Mouse (Mus musculus) liver, postnatal 0 days (tissue): ENCODE results near the gene Mapkap1. TPM values are rescaled to one million over a fixed set of nuclear protein-coding genes. Genes with fewer than 3 reads are reported as not detected.

Experiments
- ATAC-seq: fragments of 200-750 bp; cut with Nextera tagmentation; 2 replicates; pipeline ENCODE4 v1.8.0; 2017; ENCODE audit warnings: mild to moderate bottlenecking, moderate library complexity
- DNase-seq: peaks from one replicate; pipeline ENCODE4 v3.0.0-alpha.2; 2016
- H3K27ac ChIP-seq: fragments of 300-500 bp; sonication (generic); 2 replicates; pipeline ENCODE4 v1.5.1; 2014; ENCODE audit warnings: antibody characterized with exemption, moderate library complexity, mild to moderate bottlenecking, low read depth
- H3K27me3 ChIP-seq: fragments of 300-500 bp; sonication (generic); 2 replicates; pipeline ENCODE4 v1.6.1; 2014; ENCODE audit warnings: low read length, control low read depth, mixed read lengths; ENCODE audit not compliant: insufficient read depth
- H3K36me3 ChIP-seq: fragments of 300-500 bp; sonication (generic); replicated peaks from 2 replicates; pipeline ENCODE4 v1.6.1; 2014; ENCODE audit warnings: mild to moderate bottlenecking, control low read depth, low read length, moderate library complexity, mixed read lengths; ENCODE audit not compliant: insufficient read depth
- H3K4me1 ChIP-seq: fragments of 300-500 bp; sonication (generic); 2 replicates; pipeline ENCODE4 v1.6.1; 2014; ENCODE audit warnings: antibody characterized with exemption, mild to moderate bottlenecking, control low read depth; ENCODE audit not compliant: insufficient read depth
- H3K4me2 ChIP-seq: fragments of 300-500 bp; sonication (generic); 2 replicates; pipeline ENCODE4 v1.6.1; 2014; ENCODE audit warnings: low read depth, mild to moderate bottlenecking, low read length, moderate library complexity, mixed read lengths
- H3K4me3 ChIP-seq: fragments of 300-500 bp; sonication (generic); 2 replicates; pipeline ENCODE4 v1.5.1; 2014; ENCODE audit warnings: low read depth, low read length
- H3K9ac ChIP-seq: fragments of 300-500 bp; sonication (generic); replicated peaks from 2 replicates; pipeline ENCODE4 v1.6.1; 2014; ENCODE audit warnings: mild to moderate bottlenecking, moderate library complexity
- H3K9me3 ChIP-seq: fragments of 300-500 bp; sonication (generic); 2 replicates; pipeline ENCODE4 v1.6.1; 2016; ENCODE audit warnings: mild to moderate bottlenecking, control low read depth, low read length, mixed read lengths
- CTCF ChIP-seq: sonication (generic); IDR thresholded peaks from 2 replicates; pipeline ENCODE4 v1.5.1; 2016; ENCODE audit warnings: antibody characterized with exemption, low read depth
- EP300 ChIP-seq: IDR thresholded peaks from 2 replicates; pipeline ENCODE4 v1.6.1; 2016; ENCODE audit warnings: antibody characterized with exemption, low read depth, mild to moderate bottlenecking
- WGBS: fragments of 180-500 bp; shearing (Covaris S2); extraction: QIAGEN DNeasy Blood & Tissue Kit; methylation state at CpG from one replicate; pipeline ENCODE4 v1.1.7; 2014; ENCODE audit not compliant: insufficient replicate concordance; 5-methylcytosine and 5-hydroxymethylcytosine counted together
- polyA plus RNA-seq: library from polyadenylated mRNA; unstranded; fragments of >200 nt; fragmentation: Nextera tagmentation; extraction: Ambion mirVana; gene quantifications from 2 replicates; pipeline ENCODE4 v1.2.1, GENCODE M21; 2015

Gene Mapkap1
- polyA plus RNA-seq, 1 experiment from 2014 or later, result 31.3 TPM

DNA sequence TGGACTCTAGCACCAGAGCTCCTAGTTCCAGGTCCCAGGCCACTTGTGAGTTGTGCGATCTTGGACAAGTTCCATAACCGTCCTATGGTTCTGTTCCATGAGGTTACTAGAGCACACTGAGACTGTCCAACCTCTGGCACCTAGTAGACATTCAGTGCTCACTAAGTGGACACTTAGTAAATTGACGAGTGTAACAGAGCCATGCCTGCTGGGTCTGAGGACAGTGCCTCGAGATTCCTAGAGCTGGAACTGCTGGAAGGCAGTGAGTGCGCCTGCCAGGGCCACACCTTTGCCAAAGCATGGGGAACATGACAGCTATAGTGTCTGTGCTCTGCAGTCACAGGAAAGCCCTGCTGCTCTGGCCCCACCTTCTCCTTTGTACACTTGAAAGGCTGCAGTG is 187.4 kb downstream of the Mapkap1 start:
- 79% methylated on average over 5 of the region's 5 CpGs for WGBS
- Histone ChIP-seq H3K4me3 (no peak overlapping the region), H3K27me3 (no peaks in the 10 kb centered on the region), H3K36me3 (peaks cover 3% of the 10 kb centered on the region; the same call in 1 of the 2 replicates), H3K4me2 (no peak overlapping the region), H3K4me1 (no peaks in the 10 kb centered on the region), H3K27ac (no peak overlapping the region), H3K9me3 (no peaks in the 10 kb centered on the region), H3K9ac (no peak overlapping the region)
- TF ChIP-seq CTCF (no peak), EP300 (no peak)
- no peak for ATAC-seq
- DNase-seq, result no peak

DNA sequence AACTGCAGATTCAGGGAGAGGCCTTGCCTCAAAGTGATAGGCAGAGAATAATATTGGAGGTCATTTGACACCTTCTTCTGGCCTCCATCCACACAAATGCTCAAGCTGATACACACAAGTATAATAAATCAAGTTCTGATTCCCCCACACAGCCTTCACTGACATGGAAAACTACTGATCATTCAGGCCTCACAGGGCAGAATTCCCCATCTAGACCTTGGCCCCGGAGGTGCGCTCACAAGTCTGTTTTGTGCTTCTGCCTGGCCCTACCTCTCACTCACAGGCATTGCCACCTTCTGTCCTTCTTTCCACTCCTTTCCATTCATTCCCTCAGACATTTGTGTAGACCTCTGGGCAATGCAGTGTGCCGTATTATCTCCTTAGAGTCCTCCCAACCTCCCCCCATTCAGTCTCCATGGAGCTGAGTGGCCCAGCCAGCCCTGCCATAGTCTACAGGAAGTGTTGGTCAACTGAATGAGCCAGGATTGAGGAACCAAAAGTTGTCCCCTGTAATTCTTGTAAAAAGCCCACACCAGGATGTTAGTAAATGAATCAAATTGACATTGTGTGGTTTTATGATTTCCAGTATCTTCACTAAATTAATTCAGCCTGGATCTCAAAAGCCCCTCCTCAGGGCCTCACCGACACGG is 193.2 kb downstream of the Mapkap1 start:
- Histone ChIP-seq H3K27ac (no peak overlapping the region), H3K9me3 (no peaks in the 10 kb centered on the region), H3K4me2 (no peak overlapping the region), H3K36me3 (peaks cover 3% of the 10 kb centered on the region; the same call in 1 of the 2 replicates), H3K9ac (no peak overlapping the region), H3K27me3 (no peaks in the 10 kb centered on the region), H3K4me3 (no peak overlapping the region), H3K4me1 (no peaks in the 10 kb centered on the region)
- WGBS, result 67% methylated on average over 5 of the region's 5 CpGs
- no peak for TF ChIP-seq EP300
- ATAC-seq, result no peak
- DNase-seq, result no peak

DNA sequence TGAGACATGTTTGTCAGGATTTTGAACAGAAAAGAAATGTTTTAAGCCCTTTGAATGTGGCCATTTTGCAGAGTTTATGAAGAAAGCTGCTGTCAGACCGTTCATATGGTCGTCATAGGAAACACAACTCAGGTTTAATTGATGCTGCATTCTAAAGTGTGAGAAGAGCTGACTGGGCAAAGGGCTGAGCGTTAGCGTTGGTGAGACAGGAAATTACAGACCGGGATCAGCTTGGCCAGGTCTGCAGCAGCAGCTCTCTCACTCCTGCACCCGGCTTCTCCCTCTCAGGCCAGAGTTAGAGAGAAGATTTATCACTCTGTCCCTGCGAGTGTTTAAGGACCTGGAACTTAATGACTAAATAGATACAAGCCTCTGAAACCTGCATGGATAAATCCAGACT is 194.2 kb downstream of the Mapkap1 start:
- DNase-seq, result no peak
- WGBS, result 36% methylated on average over 7 of the region's 7 CpGs
- TF ChIP-seq CTCF (no peak), EP300 (no peak)

GRCm38 (mm10) chr2:34602111-34602541 is 195.6 kb downstream of the Mapkap1 start:
- H3K9me3 ChIP-seq, result no peaks in the 10 kb centered on the region
- no peak overlapping the region for H3K9ac ChIP-seq
- ATAC-seq (no peak), DNase-seq (no peak)
- no peak overlapping the region for H3K4me3 ChIP-seq
- H3K36me3 ChIP-seq, result peaks cover 3% of the 10 kb centered on the region; the same call in 1 of the 2 replicates
- no peak overlapping the region for H3K27ac ChIP-seq
- no peaks in the 10 kb centered on the region for H3K4me1 ChIP-seq
- WGBS, result 75% methylated on average over 8 of the region's 8 CpGs
- TF ChIP-seq CTCF (no peak), EP300 (no peak)
- no peak overlapping the region for H3K4me2 ChIP-seq
- no peaks in the 10 kb centered on the region for H3K27me3 ChIP-seq

More for the DNA sequence above, 194.2 kb downstream of the Mapkap1 start:
- Histone ChIP-seq H3K9me3 (no peaks in the 10 kb centered on the region), H3K36me3 (peaks cover 3% of the 10 kb centered on the region; the same call in 1 of the 2 replicates), H3K9ac (no peak overlapping the region), H3K4me2 (no peak overlapping the region), H3K27me3 (no peaks in the 10 kb centered on the region), H3K4me1 (no peaks in the 10 kb centered on the region), H3K4me3 (no peak overlapping the region), H3K27ac (no peak overlapping the region)
- ATAC-seq, result no peak

- no peak overlapping the region for H3K27ac ChIP-seq
- TF ChIP-seq EP300 (no peak), CTCF (no peak)
- no peaks in the 10 kb centered on the region for H3K27me3 ChIP-seq
- H3K4me2 ChIP-seq, result no peak overlapping the region
- H3K4me1 ChIP-seq, result no peaks in the 10 kb centered on the region
- no peak overlapping the region for H3K9ac ChIP-seq
- no peak for ATAC-seq
- H3K4me3 ChIP-seq, result no peak overlapping the region
- DNase-seq, result no peak
- WGBS, result 86% methylated on average over 3 of the region's 3 CpGs
- H3K36me3 ChIP-seq, result peaks cover 3% of the 10 kb centered on the region; the same call in 1 of the 2 replicates
- no peaks in the 10 kb centered on the region for H3K9me3 ChIP-seq
These were observed 196.3 kb downstream of the Mapkap1 start for GRCm38 (mm10) chr2:34602896-34603295.

DNA sequence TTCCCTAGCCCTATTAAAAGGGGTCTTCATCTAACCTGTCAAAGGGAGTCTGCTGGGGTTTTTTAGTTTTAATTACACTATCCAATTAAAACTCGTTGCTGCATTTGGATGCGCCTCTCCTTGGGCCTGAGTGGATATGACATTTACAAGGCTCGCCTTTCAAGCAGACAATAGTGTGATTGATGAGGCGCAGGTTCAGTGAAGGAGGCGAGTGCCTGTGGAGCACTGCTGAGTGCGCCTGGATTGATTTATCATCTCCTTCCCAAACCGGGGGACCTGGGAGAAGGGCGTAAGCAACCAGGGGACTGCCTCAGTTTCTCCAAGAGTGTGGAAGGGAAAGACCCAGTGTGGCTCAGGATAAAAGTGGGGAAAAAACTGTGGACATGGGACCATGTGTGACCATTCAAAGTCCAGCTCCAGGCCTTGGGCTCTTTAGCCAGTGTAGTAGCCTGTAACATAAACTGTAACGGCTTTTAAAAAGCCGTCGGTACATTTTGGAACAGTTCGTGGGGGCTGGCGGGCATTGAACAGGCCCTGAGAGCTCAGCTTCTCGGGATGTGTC is 197.2 kb downstream of the Mapkap1 start:
- Histone ChIP-seq H3K36me3 (peaks cover 3% of the 10 kb centered on the region; the same call in 1 of the 2 replicates), H3K9ac (no peak overlapping the region), H3K4me2 (no peak overlapping the region), H3K9me3 (no peaks in the 10 kb centered on the region), H3K4me1 (no peaks in the 10 kb centered on the region), H3K4me3 (no peak overlapping the region), H3K27me3 (no peaks in the 10 kb centered on the region), H3K27ac (no peak overlapping the region)
- DNase-seq (no peak), ATAC-seq (no peak)
- 85% methylated on average over 14 of the region's 14 CpGs for WGBS
- TF ChIP-seq CTCF, result no peak
- no peak for TF ChIP-seq EP300
